19 mouse cellular contexts compared by ENCODE assay signal in genomic region chr17:50426146-50426545, GRCm38 (mm10).
DNase-seq lines count a peak whose midpoint lies in the region; TF ChIP-seq lines count a peak whose summit lies in the region.
"Had no signal": no experiment of that assay in that cellular context is flagged by ENCODE, and none has a peak within 500 bp of the region (broad histone marks: within the 10 kb centered on the region; RNA-seq: fewer than 3 reads in every experiment).

No protein-coding gene starts in this region.

- DNase-seq in heart, adult 11 months: peak; percentile 46
- DNase-seq in heart, adult 9 months (ENCODE audit: low spot score in 2 of 2): no peak
- DNase-seq in CD4-positive, CD25-positive, alpha-beta regulatory T cell, adult 2 months (ENCODE audit: low read depth, low spot score): peak; percentile 37
- DNase-seq in ES-E14 (ENCODE audit: low read depth, low spot score): no peak
- DNase-seq in induced T-regulatory cell, adult 2 months (ENCODE audit: low read depth): peak; percentile 16
- no peak for DNase-seq in ovary, adult 18-20 months (ENCODE audit: low spot score)
- DNase-seq in right cerebral cortex, adult 18-20 months: no peak
- DNase-seq in right cerebral cortex, postnatal 25 days: no peak
- DNase-seq: adrenal gland, postnatal 14 days; cerebellum, adult 9-11 months; kidney, postnatal 25 days; layer of hippocampus, postnatal 36 days had no signal

- H3K4me1 ChIP-seq in ES-E14 (ENCODE audit: control insufficient read depth in 2 of 2, insufficient read depth in 2 of 2, low read length in 2 of 2, poor library complexity in 1 of 2): peaks cover 9 to 10% of the 10 kb centered on the region in 2 experiments; a peak in 3 of 4 replicates
- H3K4me1 ChIP-seq: limb, embryonic 13.5 days had no signal

- H3K4me3 ChIP-seq in ES-E14 (ENCODE audit: insufficient read depth in 1 of 2, low read depth in 1 of 2, low read length in 2 of 2, poor library complexity in 1 of 2, severe bottlenecking in 1 of 2): no peak overlapping the region
- H3K4me3 ChIP-seq: embryonic facial prominence, embryonic 10.5 days; hindbrain, embryonic 10.5 days; layer of hippocampus, adult 2 months; limb, embryonic 13.5 days; midbrain, embryonic 15.5 days; myocyte had no signal

- in situ Hi-C loops in ES-E14 (cut with MboI; ENCODE audit: low sequenced_read_pairs in 2 of 2, unreplicated experiment in 2 of 2): no loop called here

- no peaks in the 10 kb centered on the region for H3K9me3 ChIP-seq in ES-E14 (ENCODE audit: control insufficient read depth, insufficient read depth, low read depth, low read length)
- H3K9me3 ChIP-seq: embryonic facial prominence, embryonic 10.5 days; limb, embryonic 13.5 days; midbrain, embryonic 15.5 days had no signal

- H3K9ac ChIP-seq in ES-E14 (ENCODE audit: insufficient read depth, low read depth, low read length, poor library complexity, severe bottlenecking): no peak overlapping the region
- H3K9ac ChIP-seq: limb, embryonic 13.5 days; midbrain, embryonic 15.5 days had no signal

- no peaks in the 10 kb centered on the region for H3K36me3 ChIP-seq in ES-E14 (ENCODE audit: control insufficient read depth, insufficient read depth, low read length, poor library complexity, severe bottlenecking)
- H3K36me3 ChIP-seq: embryonic facial prominence, embryonic 10.5 days; hindbrain, embryonic 10.5 days; limb, embryonic 13.5 days; midbrain, embryonic 15.5 days had no signal

- no peak overlapping the region for H3K27ac ChIP-seq in ES-E14 (ENCODE audit: insufficient read depth, low read depth, low read length, poor library complexity, severe bottlenecking)
- H3K27ac ChIP-seq: embryonic facial prominence, embryonic 10.5 days; layer of hippocampus, adult 2 months; limb, embryonic 13.5 days; macrophage; midbrain, embryonic 15.5 days had no signal

TF ChIP-seq in ES-E14, 5 proteins besides CTCF, POLR2A, EP300 and RAD21:
- TF ChIP-seq ZC3H11A (IDR thresholded peaks at IDR 0.05; ENCODE audit: borderline replicate concordance, low read depth, low read length) (no peak), MAFK (IDR thresholded peaks at IDR 0.05; ENCODE audit: insufficient read depth, low read depth, low read length) (no peak), ZNF384 (IDR thresholded peaks at IDR 0.05; ENCODE audit: low read depth, low read length) (peak; percentile 65)

Comparison
In these comparisons a context has a peak if more than half of its experiments do, and no peak if none do; other contexts are left out.
1. DNase-seq: peak in heart, adult 11 months (single experiment), CD4-positive, CD25-positive, alpha-beta regulatory T cell, adult 2 months (single experiment) and induced T-regulatory cell, adult 2 months (single experiment); none in heart, adult 9 months (0 of 2), ES-E14 (single experiment), ovary, adult 18-20 months (single experiment), right cerebral cortex, adult 18-20 months (single experiment) and right cerebral cortex, postnatal 25 days (single experiment).